Mouse (Mus musculus) ovary, postnatal 10 days (tissue): ENCODE measurements at regions not wholly inside any gene's neighbourhood (a gene's known extent, or its start where the extent isn't known, plus 50 kb on each side); places are given as distances from the start of the nearest gene placed in this dataset.

Source experiments
- DNase-seq: peaks from one replicate; pipeline ENCODE4 v3.0.0; 2022; ENCODE audit warnings: low spot score

GRCm38 (mm10) chr2:167821186-167821585 is 110.7 kb upstream of the Ptpn1 start:
- no peak for DNase-seq

- no peak for DNase-seq
Measured at GRCm38 (mm10) chr2:167818799-167819198, 113.1 kb upstream of the Ptpn1 start.

- DNase-seq, result no peak
Measured at GRCm38 (mm10) chr2:167817030-167817429, 114.8 kb upstream of the Ptpn1 start.

- no peak for DNase-seq
Measured at GRCm38 (mm10) chr2:167815123-167815522, 116.7 kb upstream of the Ptpn1 start.

- DNase-seq, result no peak
Measured at GRCm38 (mm10) chr2:167809256-167809655, 119.6 kb upstream of the Tmem189 start.

GRCm38 (mm10) chr2:167805629-167806304 is 116.1 kb upstream of the Tmem189 start:
- DNase-seq, result no peak

- DNase-seq, result no peak
Measured at GRCm38 (mm10) chr2:167804493-167805227, 115.0 kb upstream of the Tmem189 start.

- no peak for DNase-seq
Measured at GRCm38 (mm10) chr2:167802494-167802893, 112.9 kb upstream of the Tmem189 start.

- no peak for DNase-seq
Measured at GRCm38 (mm10) chr2:167801389-167801788, 111.8 kb upstream of the Tmem189 start.

- DNase-seq, result no peak
Measured at GRCm38 (mm10) chr2:167800648-167801245, 111.1 kb upstream of the Tmem189 start.

GRCm38 (mm10) chr2:167799629-167800387 is 110.2 kb upstream of the Tmem189 start:
- no peak for DNase-seq

GRCm38 (mm10) chr2:167798969-167799513 is 109.4 kb upstream of the Tmem189 start:
- DNase-seq, result no peak

- no peak for DNase-seq
Measured at GRCm38 (mm10) chr2:167798076-167798782, 108.6 kb upstream of the Tmem189 start.

- no peak for DNase-seq
Measured at GRCm38 (mm10) chr2:167795491-167795890, 105.9 kb upstream of the Tmem189 start.

GRCm38 (mm10) chr2:167793916-167794315 is 104.3 kb upstream of the Tmem189 start:
- DNase-seq, result no peak

GRCm38 (mm10) chr2:167792753-167793152 is 103.1 kb upstream of the Tmem189 start:
- DNase-seq, result no peak

- DNase-seq, result no peak
Measured at GRCm38 (mm10) chr2:167792330-167792729, 102.7 kb upstream of the Tmem189 start.

GRCm38 (mm10) chr2:167789471-167789923 is 99.9 kb upstream of the Tmem189 start:
- no peak for DNase-seq

GRCm38 (mm10) chr2:167786951-167787350 is 97.3 kb upstream of the Tmem189 start:
- DNase-seq, result no peak

- no peak for DNase-seq
Measured at GRCm38 (mm10) chr2:167784353-167784752, 94.7 kb upstream of the Tmem189 start.

GRCm38 (mm10) chr2:167783374-167783773 is 93.8 kb upstream of the Tmem189 start:
- no peak for DNase-seq
